ENCODE assay signal across 12 mouse cellular contexts in the genomic region with DNA sequence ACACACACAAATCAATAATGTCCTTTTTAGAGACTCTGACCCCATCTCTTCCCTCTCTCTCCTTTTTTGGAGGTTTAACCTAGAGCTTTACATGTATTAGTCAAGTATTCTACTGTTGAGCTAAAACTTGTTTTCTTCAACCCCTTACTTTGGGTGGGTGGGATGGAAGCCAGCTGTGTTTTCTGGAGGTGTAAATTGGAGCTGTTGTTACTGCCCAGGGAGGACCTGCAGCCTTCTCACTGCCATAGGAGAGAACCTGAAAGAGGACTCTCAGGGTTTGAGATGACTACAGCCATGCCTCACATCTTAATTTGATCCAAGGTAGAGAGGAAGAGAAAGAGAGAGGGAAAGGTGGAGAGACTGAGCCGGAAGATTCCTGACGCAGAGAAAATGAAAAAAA. TPM values are rescaled to one million over a fixed set of nuclear protein-coding genes. Genes with fewer than 3 reads are reported as not detected.
DNase-seq lines count a peak whose midpoint lies in the region; ATAC-seq and TF ChIP-seq lines count a peak whose summit lies in the region.
"Had no signal": no experiment of that assay in that cellular context is flagged by ENCODE, and none has a peak within 500 bp of the region (broad histone marks: within the 10 kb centered on the region; RNA-seq: fewer than 3 reads in every experiment).

No protein-coding gene starts in this region.

- no peak for TF ChIP-seq EP300 in ES-Bruce4 (IDR thresholded peaks at IDR 0.05; ENCODE audit: insufficient read depth, low read depth, low read length)
- no peak for TF ChIP-seq EP300 in liver, embryonic 14.5 days (IDR thresholded peaks at IDR 0.05; ENCODE audit: low read depth)

- H3K4me3 ChIP-seq in ES-Bruce4 (ENCODE audit: low read depth, low read length) (no peak overlapping the region), G1E (ENCODE audit: low read depth, low read length) (peak overlapping the region; percentile 71; the same call in 1 of the 2 replicates)
- H3K4me3 ChIP-seq in liver, embryonic 14.5 days (ENCODE audit: insufficient read depth in 1 of 2, low read depth in 2 of 2, low read length in 2 of 2), result no peak overlapping the region

- peak overlapping the region; percentile 48; the same call in 1 of the 2 replicates for H3K27ac ChIP-seq in ES-Bruce4 (ENCODE audit: insufficient read depth, low read length)
- no peak overlapping the region for H3K27ac ChIP-seq in liver, embryonic 14.5 days
- H3K27ac ChIP-seq: embryonic facial prominence, embryonic 15.5 days; hindbrain, embryonic 13.5 days; neural tube, embryonic 13.5 days had no signal

- H3K36me3 ChIP-seq in ES-Bruce4 (ENCODE audit: control insufficient read depth, insufficient read depth, low read length, poor library complexity, severe bottlenecking) (peaks cover 6% of the 10 kb centered on the region), G1E (replicated peaks) (peaks cover 10% of the 10 kb centered on the region)
- peaks cover 4% of the 10 kb centered on the region for H3K36me3 ChIP-seq in liver, embryonic 14.5 days (replicated peaks; ENCODE audit: control insufficient read depth, insufficient read depth, low read depth)
- H3K36me3 ChIP-seq: neural tube, embryonic 13.5 days had no signal

- no peaks in the 10 kb centered on the region for H3K27me3 ChIP-seq in ES-Bruce4 (ENCODE audit: control insufficient read depth, insufficient read depth, low read length, poor library complexity, severe bottlenecking)
- no peaks in the 10 kb centered on the region for H3K27me3 ChIP-seq in G1E (ENCODE audit: insufficient read depth, low read length)
- no peaks in the 10 kb centered on the region for H3K27me3 ChIP-seq in liver, embryonic 14.5 days (ENCODE audit: control insufficient read depth, insufficient read depth, low read length)
- H3K27me3 ChIP-seq: embryonic facial prominence, embryonic 15.5 days; hindbrain, embryonic 13.5 days; neural tube, embryonic 13.5 days had no signal

- H3K4me2 ChIP-seq in liver, embryonic 14.5 days (ENCODE audit: low read depth), result peak overlapping the region; percentile 64

- no peak for ATAC-seq in G1E (ENCODE audit: extremely low read depth, insufficient number of reproducible peaks, low FRiP score, poor library complexity, severe bottlenecking)
- ATAC-seq in liver, embryonic 14.5 days (ENCODE audit: insufficient read depth), result no peak

- peak overlapping the region; percentile 24; the same call in 1 of the 2 replicates for H3K9ac ChIP-seq in ES-Bruce4 (ENCODE audit: low read depth, poor library complexity, severe bottlenecking)
- no peak overlapping the region for H3K9ac ChIP-seq in liver, embryonic 14.5 days (replicated peaks)
- H3K9ac ChIP-seq: embryonic facial prominence, embryonic 15.5 days had no signal

- H3K9me3 ChIP-seq in ES-Bruce4 (replicated peaks; ENCODE audit: control insufficient read depth, insufficient read depth, low read length, poor library complexity, severe bottlenecking), result no peaks in the 10 kb centered on the region
- H3K9me3 ChIP-seq in G1E (replicated peaks), result no peaks in the 10 kb centered on the region
- H3K9me3 ChIP-seq in liver, embryonic 14.5 days (ENCODE audit: control insufficient read depth, low read length), result no peaks in the 10 kb centered on the region
- H3K9me3 ChIP-seq: embryonic facial prominence, embryonic 15.5 days; hindbrain, embryonic 13.5 days; neural tube, embryonic 13.5 days had no signal

- TF ChIP-seq CTCF in ES-Bruce4 (IDR thresholded peaks at IDR 0.05; ENCODE audit: low read depth, low read length) (no peak), G1E (IDR thresholded peaks at IDR 0.05; ENCODE audit: low read depth, low read length) (no peak)
- no peak for TF ChIP-seq CTCF in liver, embryonic 14.5 days (IDR thresholded peaks at IDR 0.05; ENCODE audit: low read depth)

- H3K4me1 ChIP-seq in ES-Bruce4 (ENCODE audit: control insufficient read depth, insufficient read depth, low read length), result peaks cover 1% of the 10 kb centered on the region
- peaks cover 31% of the 10 kb centered on the region for H3K4me1 ChIP-seq in G1E (ENCODE audit: insufficient read depth, low read depth, low read length)
- H3K4me1 ChIP-seq in liver, embryonic 14.5 days (replicated peaks; ENCODE audit: control insufficient read depth in 2 of 2, insufficient read depth in 2 of 2, low read length in 1 of 2), result peaks cover 12 to 18% of the 10 kb centered on the region in 2 experiments

- DNase-seq in kidney, adult 9 months, result peak; percentile 18
- DNase-seq in kidney, postnatal 14 days, result no peak
- no peak for DNase-seq in G1E (ENCODE audit: low spot score)
- DNase-seq in liver, embryonic 14.5 days (ENCODE audit: low read depth in 3 of 3, low spot score in 3 of 3), result no peak
- no peak for DNase-seq in adrenal gland, adult 8-10 months
- no peak for DNase-seq in B cell, adult 2 months
- DNase-seq: kidney, postnatal 25 days; thymus, adult 2 months had no signal

- no peak for TF ChIP-seq POLR2A in ES-Bruce4 (IDR thresholded peaks at IDR 0.05; ENCODE audit: insufficient read depth, low read length)

- WGBS in liver, embryonic 14.5 days (ENCODE audit: insufficient replicate concordance), result 53% methylated on average over 2 of the region's 2 CpGs

RNA-seq across cellular contexts. Expression of a gene that starts 1.5 kb away (rescaled TPM):
- 72.6 and 73.3 TPM in 2 replicates for polyA plus RNA-seq in ES-Bruce4 (2011; ENCODE audit: insufficient read depth, insufficient read length, low read depth, missing spikeins)
- total RNA-seq in G1E (2014; fragmentation: Nextera tagmentation), result 122 and 152 TPM in 2 replicates
- total RNA-seq in G1E (2017), result 76.7 and 90.2 TPM in 2 replicates
- 21.6 and 24.1 TPM in 2 replicates for polyA plus RNA-seq in G1E (2012)
- 16.5 and 16.6 TPM in 2 replicates for polyA plus RNA-seq in liver, embryonic 14.5 days (2012; rRNA removed)
- 16.2 and 17.5 TPM in 2 replicates for polyA plus RNA-seq in liver, embryonic 14.5 days (2014; fragmentation: Nextera tagmentation; extraction: Ambion mirVana)
- 10 to 100 TPM; 29.2 to 38.6 (median 34.6) TPM for total RNA-seq in adrenal gland, adult 8-10 months (2022)

RNA-seq across cellular contexts. Expression of a gene that starts 31.9 kb away (rescaled TPM):
- polyA plus RNA-seq in ES-Bruce4 (2011; ENCODE audit: insufficient read depth, insufficient read length, low read depth, missing spikeins) (1.3 and 4.3 TPM in 2 replicates), G1E (2012) (1.2 TPM in 2 replicates)
- total RNA-seq in G1E (2014; fragmentation: Nextera tagmentation) (4.0 and 11.2 TPM in 2 replicates), G1E (2017) (4.0 and 8.7 TPM in 2 replicates)
- 0.26 and 0.61 TPM in 2 replicates for polyA plus RNA-seq in liver, embryonic 14.5 days (2012; rRNA removed)
- polyA plus RNA-seq in liver, embryonic 14.5 days (2014; fragmentation: Nextera tagmentation; extraction: Ambion mirVana), result 0.71 and 0.72 TPM in 2 replicates
- total RNA-seq in adrenal gland, adult 8-10 months (2022), result 1 to 10 TPM; 3.3 to 7.2 (median 5.0) TPM

RNA-seq across cellular contexts. Expression of a gene that starts 41.9 kb away (rescaled TPM):
- polyA plus RNA-seq in ES-Bruce4 (2011; ENCODE audit: insufficient read depth, insufficient read length, low read depth, missing spikeins) (5.4 and 6.1 TPM in 2 replicates), G1E (2012) (0.03 TPM in 1 of 2 replicates, not detected in the other)
- total RNA-seq in G1E (2014; fragmentation: Nextera tagmentation) (not detected in 2 replicates), G1E (2017) (0.33 and 0.46 TPM in 2 replicates)
- polyA plus RNA-seq in liver, embryonic 14.5 days (2012; rRNA removed), result 0.05 and 0.10 TPM in 2 replicates
- 0.10 and 0.18 TPM in 2 replicates for polyA plus RNA-seq in liver, embryonic 14.5 days (2014; fragmentation: Nextera tagmentation; extraction: Ambion mirVana)
- total RNA-seq in adrenal gland, adult 8-10 months (2022), result 1 to 10 TPM in 3 of 4 experiments, under 1 TPM in 1; 0.49 to 2.6 (median 1.1) TPM

RNA-seq across cellular contexts. Expression of a gene that starts 44.8 kb away (rescaled TPM):
- polyA plus RNA-seq in ES-Bruce4 (2011; ENCODE audit: insufficient read depth, insufficient read length, low read depth, missing spikeins), result 12.9 and 13.1 TPM in 2 replicates
- 5.2 and 6.9 TPM in 2 replicates for total RNA-seq in G1E (2014; fragmentation: Nextera tagmentation)
- 0.99 and 1.4 TPM in 2 replicates for total RNA-seq in G1E (2017)
- polyA plus RNA-seq in G1E (2012), result 0.67 and 1.3 TPM in 2 replicates
- polyA plus RNA-seq in liver, embryonic 14.5 days (2012; rRNA removed), result 0.43 and 0.70 TPM in 2 replicates
- 0.67 and 1.4 TPM in 2 replicates for polyA plus RNA-seq in liver, embryonic 14.5 days (2014; fragmentation: Nextera tagmentation; extraction: Ambion mirVana)
- 1 to 10 TPM; 1.5 to 3.3 (median 2.0) TPM for total RNA-seq in adrenal gland, adult 8-10 months (2022)

RNA-seq across cellular contexts. Expression of a gene that starts 53.0 kb away (rescaled TPM):
- polyA plus RNA-seq in ES-Bruce4 (2011; ENCODE audit: insufficient read depth, insufficient read length, low read depth, missing spikeins), result 337 and 340 TPM in 2 replicates
- total RNA-seq in G1E (2014; fragmentation: Nextera tagmentation), result 69.4 and 78.3 TPM in 2 replicates
- total RNA-seq in G1E (2017), result 342 and 377 TPM in 2 replicates
- 586 and 747 TPM in 2 replicates for polyA plus RNA-seq in G1E (2012)
- polyA plus RNA-seq in liver, embryonic 14.5 days (2012; rRNA removed), result 452 and 500 TPM in 2 replicates
- 630 and 646 TPM in 2 replicates for polyA plus RNA-seq in liver, embryonic 14.5 days (2014; fragmentation: Nextera tagmentation; extraction: Ambion mirVana)
- total RNA-seq in adrenal gland, adult 8-10 months (2022), result 1,000 to 10,000 TPM in 1 of 4 experiments, 100 to 1,000 TPM in 3; 716 to 1,044 (median 882) TPM
